Mouse (Mus musculus) gastrocnemius, postnatal 36 days (tissue): ENCODE measurements around the gene Arid1a. TPM values are rescaled to one million over a fixed set of nuclear protein-coding genes. Genes with fewer than 3 reads are reported as not detected.

Experiments
- DNase-seq, 2 experiments: peaks; one replicate each; pipeline ENCODE4 v3.0.0; 2022
- intact Hi-C: fragments of 180-260 bp; cut with DNase I; formaldehyde crosslinking; loops from one replicate; pipeline ENCODE4 v1.15.1; 2025
- long read RNA-seq, 2 experiments: library from polyadenylated mRNA; stranded (forward); transcript quantifications; one replicate each; pipeline ENCODE4 v2.0.0; 2021
- total RNA-seq, 2 experiments: library from RNA; stranded (reverse); gene quantifications; 2 replicates each; pipeline ENCODE4 v1.2.3; 2021

Gene Arid1a
- 10 to 100 TPM; 18.1 to 24.4 TPM for total RNA-seq
- long read RNA-seq, experiment 1, partial matches to known transcripts: 10 of 10 reads
- long read RNA-seq, experiment 1, other reads (novel, unspliced or antisense): 0 of 10 reads
- long read RNA-seq, experiment 2, partial matches to known transcripts: 4 of 10 reads
- long read RNA-seq, experiment 2, other reads (novel, unspliced or antisense): 5 of 10 reads

DNA sequence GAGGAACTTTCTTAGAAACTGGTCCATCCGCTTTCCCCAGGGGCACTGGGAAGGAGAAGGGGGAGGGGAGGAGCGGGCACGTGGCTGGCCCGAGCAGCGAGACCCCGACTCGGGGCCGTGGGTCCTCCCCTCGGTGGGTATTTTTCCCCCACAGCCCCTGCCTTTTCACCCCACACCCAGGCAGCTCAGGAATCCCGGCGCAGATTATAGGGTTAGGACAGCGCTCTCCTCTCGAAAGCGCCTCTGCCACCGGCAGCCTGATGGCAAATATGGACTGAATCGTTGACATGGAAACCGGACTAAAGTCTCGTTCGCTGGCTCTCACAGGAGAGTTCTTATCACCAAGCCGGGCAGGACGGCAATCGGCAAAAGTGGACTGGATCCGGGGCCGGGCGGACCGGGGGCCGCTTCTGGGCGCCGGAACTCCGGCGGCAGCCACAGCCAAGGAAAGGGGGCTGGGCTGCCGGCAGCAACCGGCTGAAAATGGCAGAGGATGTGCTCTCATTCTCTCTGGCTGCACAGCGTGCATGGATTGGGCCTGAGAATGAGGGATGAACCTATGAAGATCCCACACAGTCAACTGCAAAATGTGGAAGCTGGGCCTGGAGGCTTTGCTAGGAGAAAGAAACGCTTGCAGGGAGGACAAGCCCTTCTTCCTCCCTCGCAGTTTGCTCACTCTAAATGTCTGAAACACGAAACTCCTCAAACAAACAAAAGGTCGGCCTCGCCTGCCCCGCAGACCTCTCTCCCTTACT is at the start of gene Arid1a:
Gene Arid1a, minus strand, starts transcription at position 256 of the 755 bp plus-strand sequence.
- peak; percentile 91 to 93 for DNase-seq
- intact Hi-C loops: no loop called here

GRCm38 (mm10) chr4:133804401-133805263 is 48.1 kb upstream of the Arid1a start:
- intact Hi-C loops: loop anchor here (5.0 kb wide), 1 partner anchor 32 kb away; no protein-coding TSS in a partner anchor
- no peak for DNase-seq

DNA sequence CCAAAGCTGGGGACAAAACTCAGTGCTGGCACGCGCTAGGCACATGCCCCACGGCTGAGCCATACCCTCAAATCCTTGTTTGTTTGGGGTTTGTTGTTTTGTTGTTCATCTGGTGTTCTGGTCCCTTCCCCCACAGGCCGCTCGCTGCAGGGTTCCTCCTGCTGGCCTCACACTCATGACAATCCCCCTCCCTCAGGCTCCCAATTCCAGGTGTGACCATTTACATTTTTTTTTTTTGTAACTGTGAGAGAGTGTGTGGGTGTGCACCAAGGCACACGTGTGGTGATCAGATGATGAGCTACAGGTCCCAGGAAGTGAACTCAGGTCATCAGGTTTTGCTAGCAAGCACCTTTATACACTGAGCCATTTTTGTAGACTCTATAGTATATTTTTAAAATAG is 44.0 kb upstream of the Arid1a start:
- no peak for DNase-seq
- intact Hi-C loops: no loop called here

DNA sequence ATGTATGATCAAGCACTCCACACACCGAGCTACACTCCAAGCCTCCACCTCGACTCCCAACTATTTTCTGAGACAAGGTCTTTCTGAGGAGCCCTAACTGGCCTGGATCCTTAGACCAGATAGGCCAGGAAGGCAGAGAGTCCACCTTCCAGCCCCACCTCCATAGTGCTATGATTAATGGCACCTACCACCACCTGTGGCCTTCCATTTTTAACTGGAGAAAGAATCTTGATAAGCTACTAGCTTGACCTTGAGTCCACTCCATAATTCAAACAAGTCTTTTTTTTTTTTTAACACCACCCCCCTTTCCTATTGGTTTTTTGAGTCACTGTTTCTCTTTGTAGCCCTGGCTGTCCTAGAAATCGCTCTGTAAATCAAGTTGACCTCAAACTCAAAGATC is 36.7 kb upstream of the Arid1a start:
- intact Hi-C loops: no loop called here
- no peak for DNase-seq

DNA sequence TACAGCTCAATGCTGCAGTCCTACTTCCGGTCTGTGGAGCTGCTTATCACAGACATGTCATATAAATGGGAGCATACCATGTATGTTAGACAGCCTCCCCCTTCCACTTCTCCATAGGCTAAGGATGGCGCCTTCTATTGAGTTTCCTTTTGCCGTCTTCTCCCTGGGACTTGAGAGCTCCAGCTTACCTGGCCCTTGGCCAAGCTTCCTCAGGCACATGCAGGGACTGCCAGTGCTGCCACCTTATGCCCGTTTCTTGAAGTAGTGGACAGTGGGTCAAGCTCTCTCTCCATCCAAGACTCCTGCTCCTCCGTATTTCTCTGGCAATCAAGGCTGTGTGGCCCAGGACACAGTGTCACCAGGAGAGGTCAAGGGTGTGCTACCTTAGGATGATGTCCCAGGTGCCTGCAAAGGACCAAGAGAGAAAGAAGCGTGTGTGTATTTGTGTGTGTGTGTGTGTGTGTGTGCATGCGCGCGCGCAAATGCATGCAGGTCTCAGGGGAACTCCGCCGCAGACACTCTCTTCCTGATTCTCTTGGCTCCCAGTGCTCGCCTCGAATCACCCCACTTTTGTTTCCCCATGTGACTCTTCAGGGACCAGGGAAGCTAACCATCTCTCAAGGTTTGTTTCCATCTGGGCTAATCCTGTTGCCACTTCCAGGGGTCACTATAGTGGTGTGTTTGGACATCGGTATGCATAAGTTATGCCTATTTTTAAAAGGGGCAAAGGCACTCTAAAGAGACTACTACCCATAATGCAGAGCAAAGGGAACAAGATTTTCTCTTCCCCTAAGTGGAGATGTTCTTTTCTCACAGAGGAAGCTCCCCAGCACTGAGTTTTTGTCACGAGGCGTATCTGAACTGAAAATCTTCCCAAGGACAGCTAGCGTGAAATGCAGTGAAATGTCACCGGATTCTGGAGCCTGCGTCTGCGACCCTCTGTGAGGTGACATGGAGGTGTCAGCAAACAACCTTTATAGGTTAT is 18.3 kb upstream of the Arid1a start:
- intact Hi-C loops: loop anchor here (1.0 to 5.0 kb wide), 3 partner anchors 32 to 104 kb away; no protein-coding TSS in a partner anchor
- DNase-seq: peak; percentile 70 to 80

DNA sequence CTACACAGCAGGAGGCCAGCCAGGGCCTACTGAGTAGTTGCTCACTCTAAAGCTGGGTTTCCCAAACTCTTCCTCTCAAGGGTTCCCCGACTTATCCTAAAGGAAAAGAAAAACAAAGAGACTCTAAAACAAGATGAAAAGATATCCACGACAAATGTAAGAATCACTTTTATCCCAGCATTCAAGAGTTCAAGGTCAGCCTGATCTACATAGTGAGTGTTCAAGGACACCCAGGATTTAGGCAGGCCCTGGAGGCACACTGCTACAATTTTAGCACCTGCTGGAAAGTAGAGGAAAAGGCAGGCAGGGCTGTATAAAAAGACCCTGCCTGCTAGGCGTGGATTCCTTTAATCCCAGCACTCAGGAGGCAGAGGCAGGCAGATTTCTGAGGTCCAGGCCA is 12.6 kb upstream of the Arid1a start:
- no peak for DNase-seq
- intact Hi-C loops: no loop called here

DNA sequence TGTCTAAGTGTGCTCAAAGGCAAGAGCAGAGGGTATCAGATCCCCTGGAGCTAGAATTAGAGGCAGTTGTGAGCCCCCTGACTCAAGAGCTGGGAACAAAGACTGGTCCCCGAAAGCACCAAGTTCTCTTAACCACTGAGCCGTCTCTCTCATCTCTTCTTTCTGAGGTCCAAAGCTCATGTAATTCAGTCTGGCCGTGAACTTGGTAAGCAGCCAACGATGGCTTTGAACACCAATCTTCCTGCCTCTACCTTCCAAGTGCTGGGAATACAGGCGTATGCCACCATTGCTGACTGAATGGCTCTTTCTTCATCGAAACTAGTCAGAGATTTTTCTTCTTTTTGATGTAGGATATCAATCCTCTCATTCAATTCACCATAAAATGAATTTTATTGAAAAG is 6.5 kb upstream of the Arid1a start:
- no peak for DNase-seq
- intact Hi-C loops: no loop called here

DNA sequence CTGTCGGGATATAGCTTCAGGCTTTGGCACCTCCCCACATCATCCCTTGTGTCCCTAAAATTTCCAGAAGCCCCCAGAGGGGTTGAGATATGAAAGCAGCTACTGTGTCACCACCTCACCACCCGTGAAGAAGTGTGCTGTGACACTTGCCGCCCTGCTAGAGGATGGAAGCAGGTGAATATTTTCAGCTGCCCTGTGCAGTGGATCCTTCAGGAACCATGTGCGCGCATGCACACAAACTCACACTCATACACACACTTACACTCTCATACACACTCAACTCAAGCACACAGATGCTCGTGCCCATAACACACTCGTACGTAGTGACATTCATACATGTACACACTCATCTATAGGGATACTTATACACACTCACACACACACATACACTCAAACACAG is 3.1 kb upstream of the Arid1a start:
- intact Hi-C loops: no loop called here
- DNase-seq: no peak

GRCm38 (mm10) chr4:133757269-133757835 is 783 bp upstream of the Arid1a start:
- intact Hi-C loops: no loop called here
- peak; percentile 71 to 84 for DNase-seq

GRCm38 (mm10) chr4:133755861-133756371 is 653 bp downstream of the Arid1a start:
- no peak for DNase-seq
- intact Hi-C loops: no loop called here

- DNase-seq: no peak
- intact Hi-C loops: loop anchor here (1.0 to 5.0 kb wide), 2 partner anchors 53 to 58 kb away; no protein-coding TSS in a partner anchor
These were observed 1.5 kb downstream of the Arid1a start for GRCm38 (mm10) chr4:133754871-133755765.

GRCm38 (mm10) chr4:133754238-133754637 is 2.3 kb downstream of the Arid1a start:
- intact Hi-C loops: loop anchor here (1.0 to 5.0 kb wide), 2 partner anchors 52 to 59 kb away; no protein-coding TSS in a partner anchor

GRCm38 (mm10) chr4:133753375-133754190 is 3.0 kb downstream of the Arid1a start:
- intact Hi-C loops: loop anchor here (1.0 to 5.0 kb wide), 2 partner anchors 51 to 60 kb away; no protein-coding TSS in a partner anchor
- peak; percentile 53 to 73 for DNase-seq

More at GRCm38 (mm10) chr4:133754238-133754637, 2.3 kb downstream of the Arid1a start:
- peak; percentile 97 to 99 for DNase-seq

GRCm38 (mm10) chr4:133752449-133753374 is 3.9 kb downstream of the Arid1a start:
- intact Hi-C loops: loop anchor here (1.0 to 5.0 kb wide), 2 partner anchors 50 to 78 kb away; no protein-coding TSS in a partner anchor
- peak; percentile 25 to 46 for DNase-seq

DNA sequence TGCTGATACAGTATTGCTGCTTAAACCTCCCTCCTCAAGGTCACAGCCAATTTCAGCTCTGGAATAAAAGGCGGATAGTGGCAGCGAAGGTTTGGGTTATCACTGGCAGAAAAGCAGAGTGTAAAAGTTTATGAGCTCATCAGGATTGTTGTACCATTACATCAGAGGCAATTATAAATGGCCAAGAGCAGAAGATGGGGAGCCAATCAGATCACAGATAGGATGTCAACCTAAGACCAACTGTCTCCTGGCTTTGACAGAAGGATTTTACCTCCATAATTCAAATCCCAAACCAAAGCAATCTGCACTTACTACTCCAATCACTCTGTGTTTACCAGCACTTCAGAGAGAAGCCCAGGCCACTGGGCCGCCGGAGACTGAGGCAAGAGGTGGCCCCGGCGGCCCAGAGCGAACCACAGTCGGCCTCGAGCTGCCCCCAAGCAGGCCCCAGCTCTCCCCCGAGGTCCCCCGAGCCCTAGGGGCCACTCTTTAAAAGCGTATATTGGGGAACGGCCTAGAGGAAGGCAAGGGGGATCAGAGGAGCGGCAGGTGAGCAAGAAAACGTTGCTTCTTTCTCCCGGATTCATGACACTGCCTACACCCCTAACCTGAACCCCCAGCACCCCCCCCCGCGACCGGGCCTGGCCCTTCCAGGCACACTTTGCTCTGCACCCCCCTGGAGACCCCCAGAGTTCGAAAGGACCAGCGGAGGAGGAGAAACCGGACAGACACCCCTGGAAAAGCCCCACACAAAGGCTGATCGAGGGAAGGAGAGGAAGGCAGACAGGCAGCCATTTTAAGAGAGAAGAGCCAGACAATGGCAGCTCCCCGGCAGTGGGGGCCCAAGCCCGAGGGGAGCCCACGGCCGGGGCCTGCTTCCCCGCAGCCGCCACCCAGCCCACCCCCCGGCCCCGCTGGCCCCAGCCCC is 4.8 kb downstream of the Arid1a start:
- intact Hi-C loops: loop anchor here (1.0 to 5.0 kb wide), 2 partner anchors 49 to 77 kb away; no protein-coding TSS in a partner anchor
- peak in 1 of 2 experiments; percentile 34 for DNase-seq
